Mouse (Mus musculus): ENCODE results near the gene Slc1a4. TPM values are rescaled to one million over a fixed set of nuclear protein-coding genes. Genes with fewer than 3 reads are reported as not detected.

Gene Slc1a4
- polyA plus RNA-seq, 1 experiment: 43.6 TPM

GRCm38 (mm10) chr11:20282601-20283219 lies 49.8 kb downstream of the Slc1a4 start:
- no peak for DNase-seq (ENCODE audit: low read depth)
- TF ChIP-seq POLR2A (IDR thresholded peaks at IDR 0.05; ENCODE audit: borderline replicate concordance, extremely low read depth, insufficient read depth, insufficient read length, poor library complexity, severe bottlenecking) (no peak), CTCF (IDR thresholded peaks at IDR 0.05; ENCODE audit: borderline replicate concordance, extremely low read depth, insufficient read depth, insufficient read length) (no peak)

GRCm38 (mm10) chr11:20280982-20281381 lies 51.5 kb downstream of the Slc1a4 start:
- TF ChIP-seq CTCF (IDR thresholded peaks at IDR 0.05; ENCODE audit: borderline replicate concordance, extremely low read depth, insufficient read depth, insufficient read length) (no peak), POLR2A (IDR thresholded peaks at IDR 0.05; ENCODE audit: borderline replicate concordance, extremely low read depth, insufficient read depth, insufficient read length, poor library complexity, severe bottlenecking) (no peak)
- peak; percentile 8 for DNase-seq (ENCODE audit: low read depth)

DNA sequence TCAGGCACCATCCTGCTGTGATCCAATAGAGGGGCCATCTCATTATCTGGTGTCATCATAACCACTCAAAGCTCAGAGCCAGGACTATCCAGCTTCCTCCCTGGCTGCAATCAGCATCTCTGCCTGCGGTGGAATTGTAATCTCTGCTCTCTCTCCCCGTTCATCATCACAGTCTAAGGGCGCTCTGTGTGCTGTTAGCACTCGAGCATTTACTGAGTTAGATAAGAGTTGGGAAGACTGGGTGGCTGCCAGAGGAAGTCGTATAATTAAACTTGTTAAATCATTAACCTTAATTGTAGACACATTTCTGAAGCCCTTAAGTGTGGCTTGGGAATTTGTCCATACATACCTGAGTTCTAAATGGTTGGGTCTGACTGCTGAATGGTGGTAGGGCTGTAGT lies 53.8 kb downstream of the Slc1a4 start:
- DNase-seq (ENCODE audit: low read depth): peak; percentile 9
- no peak for TF ChIP-seq CTCF (IDR thresholded peaks at IDR 0.05; ENCODE audit: borderline replicate concordance, extremely low read depth, insufficient read depth, insufficient read length)
- no peak for TF ChIP-seq POLR2A (IDR thresholded peaks at IDR 0.05; ENCODE audit: borderline replicate concordance, extremely low read depth, insufficient read depth, insufficient read length, poor library complexity, severe bottlenecking)

DNA sequence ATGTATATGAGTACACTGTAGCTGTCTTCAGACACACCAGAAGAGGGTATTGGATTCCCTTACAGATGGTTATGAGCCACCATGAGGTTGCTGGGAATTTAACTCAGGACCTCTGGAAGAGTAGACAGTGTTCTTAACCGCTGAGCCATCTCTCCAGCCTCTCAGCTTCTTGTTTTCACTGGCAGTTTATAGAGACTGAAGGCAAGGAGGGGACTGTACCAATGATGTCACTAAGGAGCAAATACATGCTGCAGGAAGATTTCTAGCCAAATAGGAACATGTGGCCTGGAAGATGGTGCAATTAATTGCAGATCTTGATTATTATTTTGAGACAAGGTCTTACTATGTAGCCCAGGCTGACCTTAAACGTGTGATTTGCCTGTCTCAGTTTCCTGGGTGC lies 55.4 kb downstream of the Slc1a4 start:
- no peak for DNase-seq (ENCODE audit: low read depth)
- TF ChIP-seq CTCF (IDR thresholded peaks at IDR 0.05; ENCODE audit: borderline replicate concordance, extremely low read depth, insufficient read depth, insufficient read length) (no peak), POLR2A (IDR thresholded peaks at IDR 0.05; ENCODE audit: borderline replicate concordance, extremely low read depth, insufficient read depth, insufficient read length, poor library complexity, severe bottlenecking) (no peak)

DNA sequence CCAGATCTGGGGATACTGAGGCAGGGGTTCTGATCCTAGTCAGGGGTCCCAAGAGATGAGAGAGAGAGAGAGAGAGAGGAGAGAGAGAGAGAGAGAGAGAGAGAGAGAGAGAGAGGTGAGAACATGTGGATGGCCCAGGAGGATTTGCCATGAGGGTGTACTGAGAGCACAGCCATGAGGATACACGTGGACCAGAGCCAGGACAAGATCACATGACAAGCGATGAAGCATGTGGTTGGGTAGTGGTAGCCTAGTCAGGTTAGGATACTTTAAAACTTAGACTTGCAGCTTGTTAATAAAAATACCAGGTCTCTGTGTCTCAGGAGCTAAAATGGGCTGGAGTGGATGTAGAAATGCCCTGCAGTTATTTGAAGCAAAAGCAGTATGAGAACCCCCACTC lies 56.5 kb downstream of the Slc1a4 start:
- no peak for DNase-seq (ENCODE audit: low read depth)
- no peak for TF ChIP-seq CTCF (IDR thresholded peaks at IDR 0.05; ENCODE audit: borderline replicate concordance, extremely low read depth, insufficient read depth, insufficient read length)
- TF ChIP-seq POLR2A (IDR thresholded peaks at IDR 0.05; ENCODE audit: borderline replicate concordance, extremely low read depth, insufficient read depth, insufficient read length, poor library complexity, severe bottlenecking): no peak

DNA sequence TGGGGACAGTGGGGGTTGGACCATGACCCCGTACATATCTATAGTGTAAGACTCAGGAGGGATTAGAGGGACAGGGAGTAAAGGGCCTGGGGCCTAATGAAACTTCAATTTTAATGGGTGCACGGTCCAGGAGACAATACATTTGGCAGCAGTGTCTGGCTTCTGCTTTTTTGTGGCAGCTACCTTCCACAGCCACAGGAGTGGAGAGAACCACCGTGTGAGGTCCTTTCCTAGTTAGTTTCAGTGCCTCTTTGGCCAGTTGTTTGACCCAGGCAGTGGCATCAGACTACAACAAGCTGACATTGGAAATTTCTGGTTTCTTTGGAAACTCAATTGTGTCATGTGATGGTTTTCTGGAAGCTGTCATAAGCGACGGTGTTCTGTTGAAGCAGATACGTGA lies 62.6 kb downstream of the Slc1a4 start:
- TF ChIP-seq CTCF (IDR thresholded peaks at IDR 0.05; ENCODE audit: borderline replicate concordance, extremely low read depth, insufficient read depth, insufficient read length): no peak
- no peak for TF ChIP-seq POLR2A (IDR thresholded peaks at IDR 0.05; ENCODE audit: borderline replicate concordance, extremely low read depth, insufficient read depth, insufficient read length, poor library complexity, severe bottlenecking)
- no peak for DNase-seq (ENCODE audit: low read depth)

- no peak for TF ChIP-seq CTCF (IDR thresholded peaks at IDR 0.05; ENCODE audit: borderline replicate concordance, extremely low read depth, insufficient read depth, insufficient read length)
- no peak for TF ChIP-seq POLR2A (IDR thresholded peaks at IDR 0.05; ENCODE audit: borderline replicate concordance, extremely low read depth, insufficient read depth, insufficient read length, poor library complexity, severe bottlenecking)
- DNase-seq (ENCODE audit: low read depth): peak; percentile 66
Observed at GRCm38 (mm10) chr11:20262628-20263380, 69.7 kb downstream of the Slc1a4 start.

- TF ChIP-seq CTCF (IDR thresholded peaks at IDR 0.05; ENCODE audit: borderline replicate concordance, extremely low read depth, insufficient read depth, insufficient read length): no peak
- TF ChIP-seq POLR2A (IDR thresholded peaks at IDR 0.05; ENCODE audit: borderline replicate concordance, extremely low read depth, insufficient read depth, insufficient read length, poor library complexity, severe bottlenecking): no peak
- no peak for DNase-seq (ENCODE audit: low read depth)
Observed at GRCm38 (mm10) chr11:20254791-20255190, 77.7 kb downstream of the Slc1a4 start.

- no peak for TF ChIP-seq CTCF (IDR thresholded peaks at IDR 0.05; ENCODE audit: borderline replicate concordance, extremely low read depth, insufficient read depth, insufficient read length)
- TF ChIP-seq POLR2A (IDR thresholded peaks at IDR 0.05; ENCODE audit: borderline replicate concordance, extremely low read depth, insufficient read depth, insufficient read length, poor library complexity, severe bottlenecking): no peak
- DNase-seq (ENCODE audit: low read depth): no peak
Observed at GRCm38 (mm10) chr11:20253088-20253487, 79.4 kb downstream of the Slc1a4 start.

Other genes starting within 250 kb of the Slc1a4 start
- gene Actr2, start 219.8 kb downstream of the Slc1a4 start, polyA plus RNA-seq (2012; rRNA removed): 90.8 and 113 TPM in 2 replicates
- 214 TPM in 2 replicates for gene Rab1a, start 131.3 kb downstream of the Slc1a4 start, polyA plus RNA-seq (2012; rRNA removed)
- 26.3 and 26.5 TPM in 2 replicates for gene Cep68, start 83.3 kb downstream of the Slc1a4 start, polyA plus RNA-seq (2012; rRNA removed)
- gene Sertad2, start 210.5 kb upstream of the Slc1a4 start, polyA plus RNA-seq (2012; rRNA removed): 20.0 and 21.9 TPM in 2 replicates

Data from brain, embryonic 14.5 days (tissue).